Mouse (Mus musculus) liver, embryonic 14 days (tissue): ENCODE measurements around the gene Arid2. TPM values are rescaled to one million over a fixed set of nuclear protein-coding genes. Genes with fewer than 3 reads are reported as not detected.

Source experiments
- polyA plus RNA-seq: library from polyadenylated mRNA; depleted of rRNA; stranded (reverse); fragments of >200 nt; gene quantifications from 2 replicates; pipeline ENCODE4 v1.2.3, GENCODE M21; 2012; rRNA removed

The Arid2 gene
- polyA plus RNA-seq, result 7.9 and 9.7 TPM in 2 replicates

DNA sequence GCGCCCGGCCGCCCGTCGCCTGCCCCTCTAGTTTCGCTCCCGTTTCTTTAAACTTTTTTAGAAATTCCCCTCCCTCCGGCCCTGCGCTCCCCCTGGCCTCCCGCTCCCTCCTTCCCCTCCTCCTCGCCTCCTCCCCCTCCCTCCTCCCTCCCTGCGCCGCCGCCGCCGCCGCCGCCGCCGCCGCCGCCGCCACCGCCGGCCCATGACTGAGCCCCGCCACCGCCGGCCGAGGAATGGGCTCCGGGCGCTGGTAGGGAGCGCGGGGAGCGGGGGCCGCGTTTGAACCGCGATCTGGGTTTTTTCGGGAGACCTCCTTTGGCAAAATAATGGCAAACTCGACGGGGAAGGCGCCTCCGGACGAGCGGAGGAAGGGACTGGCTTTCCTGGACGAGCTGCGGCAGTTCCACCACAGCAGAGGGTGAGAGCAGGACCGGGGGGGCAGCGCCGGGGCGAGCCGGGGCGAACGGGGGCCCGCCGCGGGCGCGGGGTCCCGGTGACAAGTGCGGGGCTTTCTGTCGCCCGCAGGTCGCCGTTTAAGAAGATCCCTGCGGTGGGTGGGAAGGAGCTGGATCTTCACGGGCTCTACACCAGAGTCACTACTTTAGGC, at the start of gene Arid2:
Gene Arid2, plus strand, starts transcription at position 150 of the 607 bp plus-strand sequence.

Other genes starting within 250 kb of the Arid2 start
- gene Scaf11, start 173.3 kb downstream of the Arid2 start, polyA plus RNA-seq, result 20.2 and 22.9 TPM in 2 replicates